Mouse (Mus musculus): Measurements from ENCODE around the gene Flot2. TPM values are rescaled to one million over a fixed set of nuclear protein-coding genes. Genes with fewer than 3 reads are reported as not detected.
A peak's percentile ranks its signal among the peaks of the same experiment; 100 is the strongest.
"Not testable (repeated sequence)": the region's sequence is repeated elsewhere in the genome, so short reads cannot be mapped to it uniquely, and the experiment has no call there.

The Flot2 gene
- polyA plus RNA-seq, 1 experiment from 2014 or later, result 25.1 TPM

- Histone ChIP-seq H3K4me2 (peak overlapping the region; percentile 100), H3K27me3 (no peaks in the 10 kb centered on the region), H3K27ac (replicated peaks) (peak overlapping the region; percentile 90), H3K4me3 (replicated peaks) (peak overlapping the region; percentile 85), H3K9me3 (replicated peaks) (no peaks in the 10 kb centered on the region), H3K36me3 (replicated peaks) (peaks cover 55% of the 10 kb centered on the region), H3K4me1 (replicated peaks) (peaks cover 76% of the 10 kb centered on the region), H3K9ac (peak overlapping the region; percentile 90)
- ATAC-seq (ENCODE audit: insufficient read depth), result no peak
- WGBS (ENCODE audit: insufficient replicate concordance), result 14% methylated on average over 5 of the region's 5 CpGs
Observed at GRCm38 (mm10) chr11:78032809-78033195, 4.9 kb upstream of the Flot2 start.

DNA sequence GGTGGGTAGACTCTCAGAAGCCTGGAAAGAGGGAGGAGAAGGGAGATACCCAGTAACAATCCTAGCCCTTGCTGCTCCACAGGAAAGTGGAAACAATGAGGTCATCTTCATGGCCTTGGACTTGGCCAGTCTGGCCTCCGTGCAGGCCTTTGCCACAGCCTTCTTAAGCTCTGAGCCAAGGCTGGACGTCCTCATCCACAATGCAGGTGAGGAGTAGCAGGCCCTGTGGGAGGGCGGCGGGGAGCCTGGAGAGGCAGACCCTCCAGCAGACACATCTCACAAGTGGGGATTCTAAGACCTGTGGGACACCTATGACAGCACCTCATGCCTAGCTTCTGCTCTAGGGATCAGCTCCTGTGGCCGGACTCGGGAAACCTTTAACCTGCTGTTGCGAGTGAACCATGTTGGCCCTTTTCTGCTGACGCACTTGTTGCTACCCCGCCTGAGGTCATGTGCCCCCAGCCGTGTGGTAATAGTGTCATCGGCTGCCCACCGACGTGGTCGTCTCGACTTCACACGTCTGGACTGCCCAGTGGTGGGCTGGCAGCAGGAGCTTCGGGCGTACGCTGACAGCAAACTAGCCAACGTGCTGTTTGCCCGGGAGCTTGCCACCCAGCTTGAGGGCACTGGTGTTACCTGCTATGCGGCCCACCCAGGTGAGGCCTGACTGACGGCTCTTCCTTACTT, 3.7 kb upstream of the Flot2 start:
- Histone ChIP-seq H3K36me3 (replicated peaks) (peaks cover 50% of the 10 kb centered on the region), H3K9ac (peak overlapping the region; percentile 90), H3K27ac (replicated peaks) (no peak overlapping the region; the same call in 1 of the 2 replicates), H3K4me3 (replicated peaks) (peak overlapping the region; percentile 85), H3K4me2 (peak overlapping the region; percentile 100), H3K4me1 (replicated peaks) (peaks cover 86% of the 10 kb centered on the region), H3K9me3 (replicated peaks) (no peaks in the 10 kb centered on the region), H3K27me3 (no peaks in the 10 kb centered on the region)
- ATAC-seq (ENCODE audit: insufficient read depth), result no peak
- 92% methylated on average over 23 of the region's 23 CpGs for WGBS (ENCODE audit: insufficient replicate concordance)

- Histone ChIP-seq H3K9me3 (replicated peaks) (no peaks in the 10 kb centered on the region), H3K4me2 (peak overlapping the region; percentile 91), H3K27ac (replicated peaks) (0 out of 2 replicates have a peak overlapping the region, but pooled peaks have one; percentile 38), H3K9ac (no peak overlapping the region), H3K4me1 (replicated peaks) (peaks cover 77% of the 10 kb centered on the region), H3K4me3 (replicated peaks) (peak overlapping the region; percentile 66; the same call in 1 of the 2 replicates), H3K27me3 (no peaks in the 10 kb centered on the region), H3K36me3 (replicated peaks) (peaks cover 59% of the 10 kb centered on the region)
- WGBS (ENCODE audit: insufficient replicate concordance), result 80% methylated on average over 10 of the region's 10 CpGs
- ATAC-seq (ENCODE audit: insufficient read depth), result no peak
Observed at GRCm38 (mm10) chr11:78036791-78037190, 940 bp upstream of the Flot2 start.

DNA sequence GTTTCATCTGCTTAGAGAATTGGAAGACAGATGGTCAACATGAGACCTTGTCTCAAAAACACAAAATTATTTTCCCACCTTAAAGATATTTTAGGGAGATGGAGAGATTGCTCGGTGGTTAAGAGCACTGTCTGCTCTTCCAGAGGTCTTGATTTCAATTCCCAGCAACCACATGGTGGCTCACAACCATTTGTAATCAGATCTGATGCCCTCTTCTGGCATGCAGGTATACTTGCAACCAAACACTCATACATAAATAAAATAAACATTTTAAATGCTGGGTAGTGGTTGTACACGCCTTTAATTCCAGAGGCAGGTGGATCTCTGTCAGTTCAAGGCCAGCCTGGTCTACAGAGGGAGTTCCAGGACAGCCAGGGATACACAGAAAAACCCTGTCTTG, 3.1 kb downstream of the Flot2 start:
- Histone ChIP-seq H3K9ac (no peak overlapping the region), H3K4me3 (replicated peaks) (no peak overlapping the region), H3K9me3 (replicated peaks) (no peaks in the 10 kb centered on the region), H3K27ac (replicated peaks) (no peak overlapping the region), H3K4me2 (no peak overlapping the region), H3K36me3 (replicated peaks) (peaks cover 47% of the 10 kb centered on the region), H3K27me3 (no peaks in the 10 kb centered on the region), H3K4me1 (replicated peaks) (peaks cover 56% of the 10 kb centered on the region)
- 48% methylated on average over 2 of the region's 2 CpGs for WGBS (ENCODE audit: insufficient replicate concordance)
- ATAC-seq (ENCODE audit: insufficient read depth), result no peak

DNA sequence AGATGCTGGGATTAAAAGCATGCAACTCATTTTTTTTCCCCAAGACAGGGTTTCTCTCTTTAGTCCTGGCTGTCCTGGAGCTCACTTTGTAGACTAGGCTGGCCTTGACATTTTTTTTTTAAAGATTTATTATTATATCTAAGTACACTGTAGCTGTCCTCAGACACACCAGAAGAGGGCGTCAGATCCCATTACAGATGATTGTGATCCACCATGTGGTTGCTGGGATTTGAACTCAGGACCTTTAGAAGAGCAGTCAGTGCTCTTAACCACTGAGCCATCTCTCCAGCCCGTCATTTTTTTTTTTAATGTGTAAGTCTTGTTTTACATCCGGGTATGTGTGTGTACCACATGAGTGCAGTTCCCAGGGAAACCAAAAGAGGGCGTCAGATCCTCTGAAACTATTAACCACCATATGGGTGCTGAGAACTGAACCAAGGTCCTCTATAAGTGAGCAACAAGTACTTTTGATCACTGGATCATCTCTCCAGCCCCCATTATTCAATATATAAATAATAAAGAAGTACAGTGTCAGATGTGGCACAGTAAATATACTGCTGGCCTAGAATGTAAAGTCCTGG, 4.6 kb downstream of the Flot2 start:
- H3K4me1 ChIP-seq (replicated peaks), result peaks cover 44% of the 10 kb centered on the region
- WGBS (ENCODE audit: insufficient replicate concordance), result 86% methylated on average over 4 of the region's 4 CpGs

DNA sequence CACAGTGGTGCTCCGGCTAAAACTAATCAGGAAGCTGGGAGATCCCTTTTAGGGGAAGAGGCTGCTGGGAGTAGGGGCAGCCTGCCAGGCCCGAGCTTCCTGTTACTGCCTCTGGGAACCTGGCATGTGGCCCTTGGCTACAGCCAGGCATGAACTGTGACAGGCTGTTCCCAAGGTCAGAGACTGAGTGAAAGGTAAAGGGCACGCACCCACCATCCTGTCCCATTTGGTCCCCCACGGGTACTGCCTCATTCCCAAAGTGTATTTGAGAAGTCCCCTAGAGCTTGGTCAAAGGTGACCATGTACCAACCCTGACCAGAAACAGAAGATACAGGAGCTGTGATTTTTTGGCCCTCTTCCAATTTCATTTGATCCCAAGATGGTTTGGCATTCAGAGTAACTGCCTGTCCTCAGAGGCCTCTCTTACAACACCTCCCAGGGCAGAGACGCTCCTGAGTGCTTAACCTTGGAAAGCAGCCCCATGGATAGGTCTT, 7.1 kb downstream of the Flot2 start:
- Histone ChIP-seq H3K4me2 (no peak overlapping the region), H3K27me3 (no peaks in the 10 kb centered on the region), H3K36me3 (replicated peaks) (peaks cover 29% of the 10 kb centered on the region), H3K27ac (replicated peaks) (no peak overlapping the region), H3K9me3 (replicated peaks) (no peaks in the 10 kb centered on the region), H3K4me3 (replicated peaks) (no peak overlapping the region), H3K9ac (no peak overlapping the region), H3K4me1 (replicated peaks) (peaks cover 21% of the 10 kb centered on the region; the same call in 1 of the 2 replicates)
- WGBS (ENCODE audit: insufficient replicate concordance), result 73% methylated on average over 5 of the region's 5 CpGs
- peak; percentile 28 for ATAC-seq (ENCODE audit: insufficient read depth)

More for the DNA sequence above, 4.6 kb downstream of the Flot2 start:
- H3K9ac ChIP-seq; H3K4me2 ChIP-seq; H3K4me3 ChIP-seq (replicated peaks); H3K27me3 ChIP-seq; H3K9me3 ChIP-seq (replicated peaks); ATAC-seq (ENCODE audit: insufficient read depth); H3K27ac ChIP-seq (replicated peaks): not testable (repeated sequence)
- H3K36me3 ChIP-seq (replicated peaks), result peaks cover 38% of the 10 kb centered on the region

- not testable (repeated sequence) for H3K27ac ChIP-seq (replicated peaks); H3K9me3 ChIP-seq (replicated peaks); ATAC-seq (ENCODE audit: insufficient read depth); H3K9ac ChIP-seq; H3K4me3 ChIP-seq (replicated peaks); H3K4me2 ChIP-seq; H3K27me3 ChIP-seq
- H3K36me3 ChIP-seq (replicated peaks), result peaks cover 18% of the 10 kb centered on the region
- H3K4me1 ChIP-seq (replicated peaks), result peaks cover 31% of the 10 kb centered on the region
- WGBS (ENCODE audit: insufficient replicate concordance), result 75% methylated on average over 4 of the region's 4 CpGs
Observed at GRCm38 (mm10) chr11:78048637-78049036, 10.9 kb downstream of the Flot2 start.

GRCm38 (mm10) chr11:78053078-78053477, 15.3 kb downstream of the Flot2 start:
- Histone ChIP-seq H3K4me1 (replicated peaks) (peaks cover 23% of the 10 kb centered on the region), H3K4me2 (peak overlapping the region; percentile 11; the same call in 1 of the 2 replicates), H3K27me3 (no peaks in the 10 kb centered on the region), H3K27ac (replicated peaks) (peak overlapping the region; percentile 38; the same call in 1 of the 2 replicates), H3K4me3 (replicated peaks) (no peak overlapping the region), H3K36me3 (replicated peaks) (peaks cover 56% of the 10 kb centered on the region), H3K9ac (0 out of 2 replicates have a peak overlapping the region, but pooled peaks have one; percentile 1), H3K9me3 (replicated peaks) (no peaks in the 10 kb centered on the region)
- peak; percentile 79 for ATAC-seq (ENCODE audit: insufficient read depth)
- 48% methylated on average over 8 of the region's 8 CpGs for WGBS (ENCODE audit: insufficient replicate concordance)

- H3K27ac ChIP-seq (replicated peaks), result no peak overlapping the region
- H3K4me2 ChIP-seq, result no peak overlapping the region
- WGBS (ENCODE audit: insufficient replicate concordance), result 83% methylated on average over 8 of the region's 8 CpGs
- H3K4me1 ChIP-seq (replicated peaks), result peaks cover 49% of the 10 kb centered on the region
- no peaks in the 10 kb centered on the region for H3K9me3 ChIP-seq (replicated peaks)
- H3K27me3 ChIP-seq, result no peaks in the 10 kb centered on the region
- peaks cover 57% of the 10 kb centered on the region for H3K36me3 ChIP-seq (replicated peaks)
- H3K4me3 ChIP-seq (replicated peaks), result no peak overlapping the region
- no peak for ATAC-seq (ENCODE audit: insufficient read depth)
- H3K9ac ChIP-seq, result no peak overlapping the region
Observed at GRCm38 (mm10) chr11:78056946-78057345, 19.2 kb downstream of the Flot2 start.

DNA sequence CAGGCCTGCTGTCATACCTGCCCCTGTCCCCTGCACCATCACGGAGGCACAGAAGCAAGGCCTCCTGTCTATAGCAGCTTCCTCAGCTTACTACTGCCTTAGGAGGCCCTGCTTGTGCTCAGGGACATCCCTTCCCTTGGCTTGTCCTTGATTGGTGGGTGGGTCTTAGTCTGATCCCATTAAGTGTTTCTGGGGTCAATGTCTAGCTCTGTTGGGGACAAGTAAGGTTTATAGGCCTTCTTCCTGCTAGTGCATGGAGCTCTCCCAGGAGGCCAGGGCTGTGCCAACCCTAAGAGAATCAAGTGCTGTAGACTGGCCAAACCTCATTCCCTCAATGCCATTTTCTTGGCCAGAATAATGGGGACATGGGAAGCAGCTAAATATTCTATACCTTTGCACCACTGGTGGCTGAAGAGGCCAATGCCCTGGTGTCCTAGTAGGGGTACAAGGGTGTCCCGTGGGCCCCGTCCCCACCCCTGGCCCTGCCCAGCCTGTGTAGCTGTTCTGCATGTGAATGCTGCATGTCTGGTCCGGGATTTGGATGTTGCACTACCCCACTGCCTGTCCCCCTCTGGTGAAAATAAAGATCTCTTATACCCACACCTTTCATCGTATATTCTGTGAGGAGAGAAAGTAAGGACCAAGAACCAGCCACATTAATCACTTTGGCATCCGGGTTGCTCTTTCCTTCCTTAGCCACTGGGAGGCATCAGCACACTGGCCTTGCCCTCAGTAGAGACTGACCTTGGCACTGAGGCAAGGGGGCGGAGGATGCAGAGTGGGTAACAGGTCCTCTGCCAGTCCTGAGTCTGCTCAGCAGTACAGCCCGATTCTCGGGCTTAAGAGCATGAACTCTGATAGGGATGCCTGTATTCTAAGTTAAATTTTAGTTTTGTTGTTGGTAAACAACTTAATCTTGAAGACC, 22.4 kb downstream of the Flot2 start:
- 38% methylated on average over 9 of the region's 9 CpGs for WGBS (ENCODE audit: insufficient replicate concordance)
- peak overlapping the region; percentile 20 for H3K4me3 ChIP-seq (replicated peaks)
- H3K9me3 ChIP-seq (replicated peaks), result no peaks in the 10 kb centered on the region
- no peaks in the 10 kb centered on the region for H3K27me3 ChIP-seq
- ATAC-seq (ENCODE audit: insufficient read depth), result peak; percentile 83
- H3K4me2 ChIP-seq, result peak overlapping the region; percentile 50
- H3K27ac ChIP-seq (replicated peaks), result peak overlapping the region; percentile 91
- peaks cover 57% of the 10 kb centered on the region for H3K4me1 ChIP-seq (replicated peaks)
- H3K36me3 ChIP-seq (replicated peaks), result peaks cover 46% of the 10 kb centered on the region
- H3K9ac ChIP-seq, result peak overlapping the region; percentile 43

All from liver, embryonic 15.5 days (tissue).